Mouse (Mus musculus) cerebellum, adult 18-20 months (tissue): ENCODE results near the gene Ccrl2.

Experiments
- DNase-seq, 2 experiments: peaks; one replicate each; pipeline ENCODE4 v3.0.0; 2021

The Ccrl2 gene

DNA sequence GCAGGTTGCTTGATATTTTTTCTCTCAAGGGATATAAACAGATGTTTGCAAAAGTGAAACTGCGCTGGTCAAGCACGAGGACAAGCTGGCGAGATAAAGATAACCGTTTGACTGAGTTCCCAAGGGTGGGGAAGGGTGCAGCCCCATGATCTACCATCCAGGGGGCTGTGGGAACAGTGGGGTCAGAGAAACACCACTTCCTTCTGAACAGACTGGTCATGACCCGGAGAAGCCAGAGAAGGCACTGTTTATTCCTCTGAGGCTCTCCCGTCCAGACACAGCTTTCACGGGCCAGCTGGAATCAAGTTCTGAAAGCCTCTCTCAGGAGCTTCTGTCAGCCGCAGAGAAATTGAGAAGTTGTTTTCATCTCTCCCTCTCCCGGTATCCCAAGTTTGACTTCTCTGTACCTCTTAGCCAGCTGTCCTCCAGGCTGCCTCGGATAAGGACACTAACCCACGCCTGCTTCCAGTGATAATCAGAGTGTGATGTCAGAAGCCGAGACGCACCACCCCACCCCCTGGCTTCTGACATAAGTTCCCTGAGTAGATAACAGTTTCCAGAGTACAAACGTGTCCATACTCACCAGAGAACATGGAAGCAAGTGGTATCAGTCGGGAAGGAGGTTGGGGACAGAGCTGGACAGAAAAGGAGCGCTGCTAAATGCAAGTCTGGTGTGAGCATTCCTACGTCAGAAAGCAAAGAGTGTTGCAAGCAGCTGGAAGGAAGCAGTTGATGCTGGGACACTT is at the start of gene Ccrl2:
TSS of gene Ccrl2 (minus strand) at position 722 of the 746 bp plus-strand sequence.
- no peak for DNase-seq

DNA sequence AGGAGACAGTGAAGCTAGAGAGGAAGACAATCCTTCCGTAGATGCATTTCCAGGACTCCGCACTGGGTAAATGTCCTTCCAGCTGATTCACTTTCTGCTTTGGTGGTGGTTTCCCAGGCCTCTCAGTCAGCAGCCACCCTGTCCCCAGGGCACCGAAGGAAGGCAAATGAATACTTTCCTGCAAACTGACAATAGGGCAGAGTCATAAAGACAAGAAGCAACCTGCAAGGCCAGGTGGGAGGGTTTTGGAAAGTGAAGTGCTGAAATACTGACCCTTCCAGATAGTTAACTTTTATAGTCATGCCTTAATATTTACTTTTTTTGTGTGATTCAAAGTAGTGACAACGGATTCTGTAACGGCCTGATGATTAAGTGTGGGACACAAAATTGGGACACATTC is 46.6 kb upstream of the Ccrl2 start:
- no peak for DNase-seq

DNA sequence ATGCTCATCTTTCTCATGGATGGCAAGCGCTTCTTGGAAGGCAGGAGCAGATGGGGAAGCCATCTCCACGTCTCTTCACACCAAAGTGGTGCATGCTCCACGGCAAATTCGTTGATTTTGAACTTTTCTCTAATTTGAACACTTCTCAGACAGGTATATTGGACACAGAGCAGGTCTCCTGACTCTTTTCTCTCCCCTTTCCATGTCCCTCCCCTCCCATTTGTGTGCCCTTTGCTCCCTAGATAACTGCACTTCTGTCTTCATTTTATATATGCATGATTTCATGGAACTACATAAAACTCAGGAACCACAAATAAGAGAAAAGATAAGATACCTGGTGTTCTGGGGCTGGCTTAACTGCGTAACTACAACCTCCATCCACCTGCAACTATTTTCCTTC is 46.0 kb upstream of the Ccrl2 start:
- DNase-seq: no peak

DNA sequence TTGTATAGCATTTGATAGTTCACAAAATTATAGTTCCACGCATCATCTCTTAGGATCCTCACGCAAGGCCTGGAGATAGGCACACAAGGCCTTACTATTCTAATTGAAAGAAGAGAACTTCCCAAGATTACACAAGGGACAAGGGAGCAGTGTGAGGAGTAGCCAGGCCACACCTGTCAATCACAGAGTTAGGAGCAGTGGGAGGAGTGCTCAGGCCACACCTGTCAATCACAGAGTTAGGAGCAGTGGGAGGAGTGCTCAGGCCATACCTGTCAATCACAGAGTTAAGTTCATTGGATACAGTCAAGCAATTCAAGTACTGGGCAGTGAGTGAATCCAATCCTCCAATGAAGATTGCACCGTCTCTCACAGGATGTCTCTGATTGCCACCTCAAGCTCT is 43.1 kb upstream of the Ccrl2 start:
- no peak for DNase-seq

DNA sequence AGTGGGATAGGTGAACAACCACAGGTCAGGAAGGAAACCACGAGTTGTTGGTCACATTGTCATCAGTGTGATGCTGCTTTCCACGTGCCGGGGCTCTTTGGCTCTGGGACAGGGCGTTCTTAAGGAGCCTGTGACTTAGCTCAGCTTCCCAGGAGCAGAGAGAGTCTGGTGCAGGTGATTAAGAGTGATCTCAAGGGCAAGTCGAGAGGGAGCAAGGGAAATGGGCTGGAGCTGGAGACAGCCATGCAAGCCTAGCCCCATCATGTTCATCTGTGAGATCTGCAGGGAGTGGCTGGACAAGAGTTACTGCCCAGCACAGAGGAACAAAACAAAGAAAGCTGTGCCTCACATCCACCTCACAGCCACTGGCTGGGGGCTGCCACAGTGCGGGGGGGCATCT is 40.2 kb upstream of the Ccrl2 start:
- DNase-seq: no peak

DNA sequence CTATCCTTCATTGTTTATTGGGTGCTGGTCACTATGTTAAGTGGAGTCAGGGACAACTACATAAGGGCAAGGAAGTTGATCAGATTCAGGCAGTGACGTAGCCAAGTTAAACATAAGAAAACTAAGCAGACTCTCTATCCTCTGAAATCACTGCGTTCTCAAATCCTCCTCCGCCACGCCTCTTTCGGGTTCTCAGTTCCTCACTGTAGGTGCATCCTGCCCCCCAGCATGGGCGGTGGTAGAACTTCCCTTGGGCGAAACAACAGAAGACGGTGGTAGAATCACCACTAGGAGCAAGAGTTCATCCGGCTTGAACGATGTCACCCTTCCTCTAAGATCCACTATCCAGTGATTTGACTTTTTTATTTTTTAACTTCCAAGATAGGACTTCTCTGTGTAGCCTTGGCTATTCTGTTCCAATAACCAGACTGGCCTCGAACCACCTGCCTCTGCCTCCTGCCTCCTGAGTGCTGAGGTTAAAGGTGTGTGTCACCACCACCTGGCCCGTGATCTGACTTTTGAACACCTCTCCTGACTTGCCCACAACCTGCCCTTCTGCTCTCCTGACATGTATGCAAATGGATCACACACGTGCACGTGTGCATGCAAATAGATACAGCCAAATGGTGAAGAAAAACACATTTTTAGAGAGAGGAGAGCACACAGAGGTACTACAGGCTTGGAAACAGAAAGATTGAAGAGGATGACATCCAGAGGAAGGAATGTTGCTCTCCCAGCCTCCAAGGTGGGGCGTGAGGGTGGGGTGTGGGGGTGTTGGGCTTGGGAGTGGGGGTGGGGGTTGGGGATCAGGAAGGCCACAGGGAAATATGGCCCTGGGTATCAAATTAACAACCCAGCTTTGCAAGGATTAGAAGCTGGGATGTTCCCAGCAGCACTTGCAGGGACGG is 39.4 kb upstream of the Ccrl2 start:
- DNase-seq: no peak

DNA sequence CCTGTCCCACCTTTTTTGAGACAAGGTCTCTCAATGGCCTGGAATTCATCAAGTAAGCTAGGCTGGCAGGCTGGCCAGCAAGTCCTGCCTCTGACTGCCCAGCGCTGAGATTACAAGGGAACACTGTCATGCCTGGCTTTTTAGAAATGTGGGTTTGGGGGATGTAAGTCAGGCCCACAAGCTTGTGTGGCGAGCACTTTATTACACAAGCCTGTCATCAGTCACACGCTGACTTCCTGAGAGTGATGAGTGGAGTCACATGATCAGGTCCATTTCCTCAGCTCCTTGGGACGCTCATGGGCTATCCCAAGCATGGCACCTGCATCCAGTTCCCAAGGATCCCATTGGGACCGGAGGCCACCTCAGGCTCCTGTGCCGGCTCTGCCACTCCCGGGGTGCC is 38.4 kb upstream of the Ccrl2 start:
- no peak for DNase-seq

DNA sequence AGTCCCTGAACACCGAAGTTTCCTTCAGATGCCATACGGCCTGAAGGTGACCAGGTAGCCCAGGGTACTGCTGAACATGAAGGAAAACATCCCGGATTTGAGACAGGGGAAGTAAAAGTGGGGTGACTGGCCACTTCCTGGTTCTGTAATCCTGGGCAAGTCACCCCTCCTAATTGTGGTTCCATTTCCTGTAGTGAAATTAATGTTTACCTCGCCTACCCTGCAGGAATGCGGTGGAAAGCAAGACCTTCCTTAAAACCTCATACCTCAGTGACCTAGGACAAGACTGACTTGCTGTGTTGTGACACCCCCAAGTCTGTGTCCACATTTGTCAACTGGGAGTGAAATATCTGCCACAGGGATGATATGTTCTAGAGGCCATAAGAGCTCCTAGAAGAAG is 37.3 kb upstream of the Ccrl2 start:
- no peak for DNase-seq

DNA sequence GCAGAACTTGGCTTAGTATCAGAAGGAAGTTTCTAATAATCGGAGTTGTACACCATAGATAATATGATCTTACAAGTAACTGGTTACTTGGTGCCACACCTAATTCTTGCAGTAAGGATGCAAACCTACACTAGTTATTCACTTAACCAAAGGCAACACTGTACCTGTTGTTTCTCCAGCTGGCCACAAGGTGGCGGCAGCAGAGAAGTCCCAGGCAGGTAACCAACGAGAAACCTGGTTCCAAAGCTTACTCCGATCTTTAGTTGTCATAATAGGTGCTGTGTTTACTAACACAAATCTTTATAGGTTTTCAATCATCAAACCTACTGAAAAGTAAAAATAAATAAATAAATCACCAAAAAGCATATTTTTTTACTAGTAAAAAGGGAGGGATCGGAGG is 35.8 kb upstream of the Ccrl2 start:
- peak; percentile 68 to 77 for DNase-seq

DNA sequence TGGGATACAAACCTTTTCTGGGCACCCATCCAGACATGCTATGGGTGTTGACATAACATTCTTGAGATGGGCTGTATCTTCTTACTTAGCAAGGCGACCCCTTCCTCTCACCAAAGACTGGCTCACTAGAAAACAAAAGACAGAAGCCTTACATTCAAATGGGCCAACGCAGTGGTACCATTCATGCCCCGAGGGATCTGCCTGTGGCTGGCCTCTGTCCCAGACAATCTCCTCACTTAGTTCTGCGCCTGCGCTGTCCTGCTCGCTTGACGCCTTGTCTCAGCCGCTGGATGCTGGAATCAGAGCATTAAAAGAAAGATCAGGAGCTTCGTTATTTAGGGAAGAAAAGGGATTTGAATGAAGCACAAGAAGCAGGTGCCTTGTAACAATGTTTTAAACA is 35.3 kb upstream of the Ccrl2 start:
- DNase-seq: peak; percentile 8 to 26

DNA sequence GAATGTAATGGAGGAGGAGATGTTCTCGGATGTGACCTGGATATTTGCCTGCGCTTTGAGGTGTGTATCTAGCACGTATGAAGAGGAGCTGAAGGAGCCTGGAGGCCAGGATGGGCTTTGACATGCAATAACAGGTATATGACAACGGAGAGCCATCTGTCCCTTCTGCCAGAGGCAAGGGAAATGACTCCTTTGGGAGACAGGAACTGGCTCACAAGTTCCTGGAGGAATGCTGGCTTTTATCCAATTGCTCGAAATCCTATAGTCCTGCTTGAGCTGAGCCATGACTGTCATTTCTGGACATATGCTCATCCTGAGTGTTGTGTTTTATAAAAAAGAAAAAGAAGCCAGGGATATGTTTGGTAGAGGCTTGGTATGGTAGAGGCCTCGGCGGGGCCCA is 31.6 kb upstream of the Ccrl2 start:
- no peak for DNase-seq

DNA sequence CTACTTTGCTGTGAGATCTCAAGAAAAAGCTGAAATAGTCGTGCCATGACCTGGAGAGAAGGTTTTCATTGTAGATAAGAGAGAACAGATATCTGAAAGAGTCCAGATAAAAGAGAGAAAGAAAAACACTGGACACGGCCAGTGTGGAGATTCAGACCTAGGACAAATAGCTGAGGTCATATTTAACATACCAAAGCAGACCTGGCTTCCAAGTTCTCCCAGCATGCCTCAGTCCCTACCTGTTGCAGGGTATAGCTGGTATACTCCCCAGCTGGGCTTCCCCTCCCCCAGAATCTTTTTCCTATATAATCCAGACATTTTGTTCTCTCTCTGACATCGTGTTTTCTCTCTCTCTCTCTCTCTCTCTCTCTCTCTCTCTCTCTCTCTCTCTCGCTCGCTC is 30.6 kb upstream of the Ccrl2 start:
- no peak for DNase-seq

DNA sequence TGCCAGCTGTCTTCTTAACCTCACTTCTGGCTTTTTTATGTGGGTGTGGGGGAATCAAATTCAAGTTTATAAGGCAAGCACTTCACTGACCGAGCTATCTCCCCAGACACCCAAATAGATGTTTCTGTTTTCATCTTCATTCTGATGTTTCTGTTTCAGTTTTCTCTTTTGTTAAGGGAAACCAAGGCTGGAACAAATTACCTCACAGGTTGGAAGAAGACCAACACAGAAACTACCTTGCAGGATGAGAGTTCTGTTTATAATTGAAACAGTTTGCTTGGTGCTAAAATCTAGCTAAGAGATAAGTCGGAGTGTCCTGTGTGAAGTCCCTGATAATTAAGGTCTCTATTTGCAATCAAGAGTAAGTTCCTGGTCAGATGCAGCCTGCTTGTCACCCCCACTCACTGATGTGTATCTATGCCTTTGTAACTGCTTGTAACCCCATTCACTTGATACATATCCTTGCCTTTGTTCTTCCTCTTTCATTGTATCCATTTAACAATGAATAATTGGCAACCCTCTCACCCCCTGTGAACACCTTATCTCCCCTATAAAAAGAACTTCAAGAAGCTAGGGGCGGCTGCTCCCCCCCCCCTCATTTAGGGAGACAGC is 29.8 kb upstream of the Ccrl2 start:
- DNase-seq: no peak

DNA sequence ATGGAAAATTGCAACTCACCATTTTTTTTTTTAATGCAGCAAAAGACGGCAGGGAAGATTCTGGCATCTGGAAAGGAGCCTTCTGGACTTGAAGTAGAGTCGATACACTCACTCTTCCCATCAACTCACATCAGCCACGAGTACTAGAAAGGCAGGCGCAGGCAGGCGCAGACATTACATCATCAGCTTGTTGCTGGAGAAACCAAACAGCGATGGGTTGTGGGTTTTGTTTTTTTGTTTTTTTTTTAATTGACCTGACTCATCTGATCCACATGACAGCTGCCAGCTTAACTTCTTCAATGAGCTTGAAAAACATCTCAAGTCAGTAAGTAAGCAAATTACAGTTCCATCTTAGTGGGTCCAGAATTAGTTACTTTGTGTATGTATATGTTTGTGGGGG is 28.8 kb upstream of the Ccrl2 start:
- no peak for DNase-seq

DNA sequence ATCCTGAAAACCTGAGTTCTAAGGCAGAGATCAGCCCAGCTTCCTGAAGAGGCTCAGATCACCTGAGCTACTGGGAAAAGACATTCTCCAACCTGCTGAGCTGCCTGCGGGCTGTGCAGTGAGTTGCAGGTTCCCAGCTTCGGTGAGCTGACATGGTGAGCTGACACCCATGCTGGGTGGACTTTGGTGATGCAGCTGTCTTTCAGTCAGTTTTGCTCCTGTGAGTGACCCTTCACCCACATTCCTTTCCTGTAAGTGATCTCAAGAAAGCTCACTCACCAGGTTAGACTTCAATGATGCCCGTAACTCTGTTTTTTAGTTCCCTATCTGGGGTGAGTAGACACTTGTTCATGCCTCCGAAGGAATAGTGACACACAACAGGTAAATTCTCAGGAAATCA is 28.0 kb upstream of the Ccrl2 start:
- DNase-seq: no peak

DNA sequence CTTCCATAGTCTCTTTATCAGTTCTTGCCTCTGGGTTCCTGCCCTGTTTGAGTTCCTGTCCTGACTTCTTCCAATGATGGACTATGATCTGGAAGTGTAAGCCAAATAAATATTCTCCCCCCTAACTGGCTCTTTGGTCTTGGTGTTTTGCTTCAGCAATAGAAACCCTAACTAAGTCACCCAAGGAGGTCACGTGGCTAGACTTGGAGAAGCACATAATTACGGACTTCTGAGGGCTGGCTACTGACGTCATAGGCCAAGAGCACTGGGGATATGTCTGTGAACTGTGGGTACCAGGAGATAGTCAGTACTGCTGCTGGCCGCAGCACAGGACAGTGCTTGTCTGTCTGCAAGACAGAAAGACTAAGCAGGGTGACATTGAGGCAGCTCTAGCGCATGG is 24.4 kb upstream of the Ccrl2 start:
- DNase-seq: no peak

DNA sequence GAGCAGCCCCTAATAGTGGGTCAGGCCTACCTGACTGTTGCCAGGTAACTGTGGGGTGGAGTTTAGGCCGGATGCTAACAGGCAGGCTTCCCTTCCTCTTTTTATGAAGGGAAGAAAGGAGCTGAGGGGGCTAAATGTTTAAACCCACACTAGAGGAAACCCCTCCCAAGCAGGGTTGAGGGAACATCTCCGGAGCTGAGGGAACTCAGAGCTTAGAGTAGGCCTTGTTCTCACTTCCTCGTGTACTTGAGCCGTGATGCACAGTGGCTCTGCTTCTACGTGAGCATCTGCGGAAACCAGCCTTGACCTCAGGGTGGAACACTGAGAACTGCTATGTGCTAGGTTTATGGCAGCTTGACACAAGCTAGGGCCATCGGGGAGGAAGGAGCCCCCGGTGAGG is 23.5 kb upstream of the Ccrl2 start:
- DNase-seq: no peak

DNA sequence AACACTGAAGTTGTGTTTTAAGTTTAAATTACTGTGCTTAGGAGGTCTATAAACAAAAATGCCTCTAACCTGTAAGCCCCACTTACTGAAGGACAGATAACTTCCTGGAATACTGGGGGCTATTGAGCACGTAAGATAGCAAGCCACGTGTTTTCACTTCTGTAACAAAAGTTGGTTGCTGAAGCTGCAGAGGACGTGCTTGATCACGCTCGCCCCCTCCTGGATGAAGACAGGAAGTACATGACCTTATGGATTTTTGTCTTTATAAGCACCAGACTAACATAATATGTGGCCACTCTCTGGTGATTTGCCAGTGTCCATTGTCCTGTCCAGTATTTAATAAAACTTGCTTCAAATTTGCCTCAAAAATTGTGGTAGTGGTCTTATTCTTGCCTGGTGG is 20.4 kb upstream of the Ccrl2 start:
- peak; percentile 16 to 36 for DNase-seq

DNA sequence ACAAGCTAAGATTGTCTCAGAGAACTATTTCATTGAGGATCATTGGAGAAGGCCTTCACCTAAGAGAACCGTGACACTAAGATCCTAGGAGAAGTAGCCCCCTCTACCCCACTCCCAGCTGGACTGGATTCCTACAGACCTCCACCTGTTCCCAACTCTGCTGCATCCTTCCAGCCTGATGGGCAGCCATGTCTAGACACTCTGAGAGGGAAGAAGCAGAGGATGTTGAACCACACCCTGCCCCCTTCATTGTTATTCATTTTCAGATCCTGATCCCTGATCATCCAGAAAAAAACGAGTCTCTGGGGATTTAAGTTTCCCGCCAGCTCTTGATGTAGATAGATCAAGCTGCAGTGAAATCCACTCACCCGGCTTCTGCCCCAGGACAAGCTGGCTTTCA is 15.7 kb upstream of the Ccrl2 start:
- DNase-seq: no peak

DNA sequence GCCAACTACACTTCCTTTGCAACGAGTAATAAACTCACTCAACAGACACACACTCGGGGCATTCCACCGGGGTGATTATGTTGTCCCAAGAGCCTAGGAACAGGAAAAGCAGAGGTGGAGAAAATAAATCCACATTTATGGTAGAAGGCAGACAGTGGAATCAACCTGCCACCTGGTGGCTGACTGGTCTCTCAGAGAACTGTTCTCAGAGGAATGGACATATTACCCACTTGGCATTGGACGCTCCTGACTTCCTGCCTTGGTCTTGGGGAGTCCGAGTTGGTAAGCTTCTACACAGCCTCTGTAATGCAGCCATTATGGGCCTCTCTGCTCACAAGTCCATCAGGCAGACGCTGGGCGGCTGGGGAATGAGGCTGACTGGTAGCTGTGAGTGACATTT is 14.9 kb upstream of the Ccrl2 start:
- DNase-seq: peak in 1 of 2 experiments; percentile 15

DNA sequence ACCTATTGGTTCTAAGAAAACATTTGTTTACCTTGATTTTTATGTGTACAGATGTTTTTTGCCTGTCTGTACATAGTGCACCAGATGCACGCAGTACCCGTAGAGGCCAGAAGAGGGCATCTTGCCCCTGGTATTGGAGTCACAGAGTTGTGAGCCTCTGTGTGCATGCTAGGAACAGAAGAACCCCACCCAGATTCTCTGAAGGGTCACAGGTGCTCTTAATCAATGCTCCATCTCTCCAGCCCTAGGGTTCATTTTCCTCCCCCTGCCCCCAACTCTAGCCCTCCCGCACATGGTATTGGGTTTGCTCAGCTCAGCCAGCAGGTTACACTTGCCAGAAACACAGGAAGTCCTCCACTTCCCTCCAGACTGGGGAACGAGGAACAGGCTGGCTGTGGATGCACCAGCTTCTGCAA is 13.2 kb upstream of the Ccrl2 start:
- DNase-seq: no peak

DNA sequence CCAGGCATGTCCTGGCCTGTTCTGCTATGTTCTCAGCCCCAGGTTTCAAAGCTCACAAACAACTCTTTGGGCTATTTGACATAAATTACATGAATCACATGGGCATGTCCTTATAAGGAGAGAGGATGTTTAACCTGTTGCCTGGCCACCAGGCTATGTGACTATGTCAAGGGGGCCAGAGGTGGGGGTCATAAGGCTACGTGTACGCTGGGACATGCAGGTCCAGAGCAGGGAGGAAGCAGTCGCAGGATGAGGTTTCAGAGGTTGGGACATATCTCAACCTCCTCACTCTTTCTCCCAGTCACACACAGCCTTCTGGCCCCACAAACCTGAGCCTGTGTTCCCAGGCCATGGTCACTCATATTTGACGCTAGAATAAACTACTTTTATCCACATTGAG is 9.7 kb upstream of the Ccrl2 start:
- no peak for DNase-seq

DNA sequence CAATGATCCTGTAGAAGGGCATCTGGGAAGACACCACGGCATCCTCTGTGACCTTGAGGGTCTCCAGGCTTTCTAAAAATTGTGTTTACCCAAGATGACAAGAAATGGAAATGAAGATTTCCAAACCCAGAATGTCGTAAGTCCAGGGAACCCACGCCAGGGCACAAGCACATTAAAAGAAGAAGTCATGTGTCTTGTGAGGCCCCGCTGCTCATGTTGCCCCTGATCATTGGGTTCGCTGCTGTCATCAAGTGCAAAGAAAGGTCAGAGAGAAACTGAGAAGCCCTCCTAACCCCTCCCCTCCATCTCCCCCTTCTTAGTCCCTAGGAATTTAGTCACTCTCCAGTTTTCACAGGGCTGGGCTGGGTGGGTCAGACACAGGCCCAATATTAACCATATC is 5.5 kb upstream of the Ccrl2 start:
- DNase-seq: no peak
